Mouse (Mus musculus): Measurements from ENCODE around the gene Mrrf. TPM values are rescaled to one million over a fixed set of nuclear protein-coding genes. Genes with fewer than 3 reads are reported as not detected.

Gene Mrrf
- polyA plus RNA-seq, 1 experiment, result not detected

- no peak overlapping the region for H3K4me3 ChIP-seq (ENCODE audit: insufficient read depth, low read depth, low read length)
- no peak overlapping the region for H3K27ac ChIP-seq (ENCODE audit: insufficient read depth, low read depth, low read length)
- TF ChIP-seq CTCF (IDR thresholded peaks at IDR 0.05; ENCODE audit: insufficient read depth, low read depth, low read length), result no peak
- no peak for TF ChIP-seq POLR2A (IDR thresholded peaks at IDR 0.05; ENCODE audit: insufficient read depth, low read depth, low read length)
- WGBS, result 72% methylated on average over 12 of the region's 12 CpGs
- no peaks in the 10 kb centered on the region; the same call in 1 of the 2 replicates for H3K4me1 ChIP-seq (ENCODE audit: control insufficient read depth, insufficient read depth, low read length)
These were observed 55.1 kb downstream of the Mrrf start for GRCm38 (mm10) chr2:36191098-36191941.

GRCm38 (mm10) chr2:36197021-36197420, 60.8 kb downstream of the Mrrf start:
- Histone ChIP-seq H3K27ac (ENCODE audit: insufficient read depth, low read depth, low read length) (no peak overlapping the region), H3K4me1 (ENCODE audit: control insufficient read depth, insufficient read depth, low read length) (peaks cover 12% of the 10 kb centered on the region), H3K4me3 (ENCODE audit: insufficient read depth, low read depth, low read length) (no peak overlapping the region)
- WGBS, result 79% methylated on average over 3 of the region's 3 CpGs
- no peak for TF ChIP-seq CTCF (IDR thresholded peaks at IDR 0.05; ENCODE audit: insufficient read depth, low read depth, low read length)
- TF ChIP-seq POLR2A (IDR thresholded peaks at IDR 0.05; ENCODE audit: insufficient read depth, low read depth, low read length), result no peak

- peak overlapping the region; percentile 83 for H3K27ac ChIP-seq (ENCODE audit: insufficient read depth, low read depth, low read length)
- no peak for TF ChIP-seq CTCF (IDR thresholded peaks at IDR 0.05; ENCODE audit: insufficient read depth, low read depth, low read length)
- TF ChIP-seq POLR2A (IDR thresholded peaks at IDR 0.05; ENCODE audit: insufficient read depth, low read depth, low read length), result no peak
- H3K4me1 ChIP-seq (ENCODE audit: control insufficient read depth, insufficient read depth, low read length), result peaks cover 24% of the 10 kb centered on the region
- WGBS, result 14% methylated on average over 20 of the region's 20 CpGs
- H3K4me3 ChIP-seq (ENCODE audit: insufficient read depth, low read depth, low read length), result peak overlapping the region; percentile 23
These were observed 62.0 kb downstream of the Mrrf start for GRCm38 (mm10) chr2:36197919-36198881.

GRCm38 (mm10) chr2:36198882-36199262, 62.7 kb downstream of the Mrrf start:
- TF ChIP-seq CTCF (IDR thresholded peaks at IDR 0.05; ENCODE audit: insufficient read depth, low read depth, low read length), result no peak
- no peak for TF ChIP-seq POLR2A (IDR thresholded peaks at IDR 0.05; ENCODE audit: insufficient read depth, low read depth, low read length)
- H3K27ac ChIP-seq (ENCODE audit: insufficient read depth, low read depth, low read length), result peak overlapping the region; percentile 83
- WGBS, result 32% methylated on average over 3 of the region's 3 CpGs
- peaks cover 28% of the 10 kb centered on the region for H3K4me1 ChIP-seq (ENCODE audit: control insufficient read depth, insufficient read depth, low read length)
- no peak overlapping the region for H3K4me3 ChIP-seq (ENCODE audit: insufficient read depth, low read depth, low read length)

- TF ChIP-seq POLR2A (IDR thresholded peaks at IDR 0.05; ENCODE audit: insufficient read depth, low read depth, low read length), result no peak
- TF ChIP-seq CTCF (IDR thresholded peaks at IDR 0.05; ENCODE audit: insufficient read depth, low read depth, low read length), result no peak
- 93% methylated on average over 2 of the region's 2 CpGs for WGBS
- peaks cover 28% of the 10 kb centered on the region for H3K4me1 ChIP-seq (ENCODE audit: control insufficient read depth, insufficient read depth, low read length)
- H3K27ac ChIP-seq (ENCODE audit: insufficient read depth, low read depth, low read length), result no peak overlapping the region
- H3K4me3 ChIP-seq (ENCODE audit: insufficient read depth, low read depth, low read length), result no peak overlapping the region
These were observed 64.6 kb downstream of the Mrrf start for GRCm38 (mm10) chr2:36200813-36201212.

- WGBS, result 26% methylated on average over 18 of the region's 18 CpGs
- TF ChIP-seq CTCF (IDR thresholded peaks at IDR 0.05; ENCODE audit: insufficient read depth, low read depth, low read length) (no peak), POLR2A (IDR thresholded peaks at IDR 0.05; ENCODE audit: insufficient read depth, low read depth, low read length) (no peak)
- Histone ChIP-seq H3K27ac (ENCODE audit: insufficient read depth, low read depth, low read length) (no peak overlapping the region), H3K4me1 (ENCODE audit: control insufficient read depth, insufficient read depth, low read length) (peaks cover 28% of the 10 kb centered on the region), H3K4me3 (ENCODE audit: insufficient read depth, low read depth, low read length) (no peak overlapping the region)
These were observed 65.8 kb downstream of the Mrrf start for GRCm38 (mm10) chr2:36201756-36202610.

- TF ChIP-seq CTCF (IDR thresholded peaks at IDR 0.05; ENCODE audit: insufficient read depth, low read depth, low read length), result no peak
- TF ChIP-seq POLR2A (IDR thresholded peaks at IDR 0.05; ENCODE audit: insufficient read depth, low read depth, low read length), result no peak
- H3K4me3 ChIP-seq (ENCODE audit: insufficient read depth, low read depth, low read length), result no peak overlapping the region
- H3K27ac ChIP-seq (ENCODE audit: insufficient read depth, low read depth, low read length), result no peak overlapping the region
- 29% methylated on average over 5 of the region's 5 CpGs for WGBS
- peaks cover 28% of the 10 kb centered on the region for H3K4me1 ChIP-seq (ENCODE audit: control insufficient read depth, insufficient read depth, low read length)
These were observed 66.4 kb downstream of the Mrrf start for GRCm38 (mm10) chr2:36202611-36202880.

- no peak overlapping the region for H3K27ac ChIP-seq (ENCODE audit: insufficient read depth, low read depth, low read length)
- TF ChIP-seq CTCF (IDR thresholded peaks at IDR 0.05; ENCODE audit: insufficient read depth, low read depth, low read length) (no peak), POLR2A (IDR thresholded peaks at IDR 0.05; ENCODE audit: insufficient read depth, low read depth, low read length) (no peak)
- peak overlapping the region; percentile 39 for H3K4me3 ChIP-seq (ENCODE audit: insufficient read depth, low read depth, low read length)
- H3K4me1 ChIP-seq (ENCODE audit: control insufficient read depth, insufficient read depth, low read length), result peaks cover 23% of the 10 kb centered on the region
- 2% methylated on average over 39 of the region's 39 CpGs for whole genome bisulfite sequencing
These were observed 67.0 kb downstream of the Mrrf start for GRCm38 (mm10) chr2:36203011-36203825.
